Mouse (Mus musculus): Measurements from ENCODE around the gene Cygb. TPM values are rescaled to one million over a fixed set of nuclear protein-coding genes. Genes with fewer than 3 reads are reported as not detected.

The Cygb gene
- polyA plus RNA-seq, 1 experiment from 2014 or later: 19.6 TPM

DNA sequence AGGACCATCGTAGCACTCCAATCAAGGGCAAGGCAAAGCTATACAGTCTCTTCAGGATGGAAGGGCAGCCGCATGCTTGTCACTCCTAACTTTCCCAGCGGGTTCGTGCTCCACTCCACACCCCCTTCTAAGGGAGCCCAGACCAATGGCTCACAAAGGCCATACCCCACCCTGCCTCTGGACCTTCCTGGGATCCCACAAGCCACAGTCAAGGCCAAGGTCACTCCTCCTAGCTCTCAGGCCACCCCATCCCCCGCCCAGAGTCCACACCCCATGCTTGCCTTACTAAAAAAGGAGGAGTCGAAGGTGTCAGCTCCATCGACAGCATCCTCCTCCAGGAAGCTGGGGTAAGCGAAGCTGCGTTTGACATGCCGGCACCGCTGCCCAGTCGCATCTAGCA lies 50.0 kb downstream of the Cygb start:
- ATAC-seq (ENCODE audit: insufficient read depth, low FRiP score): no peak
- Histone ChIP-seq H3K27me3 (ENCODE audit: control insufficient read depth, insufficient read depth, low read length) (no peaks in the 10 kb centered on the region), H3K27ac (ENCODE audit: low read length) (no peak overlapping the region), H3K9me3 (replicated peaks; ENCODE audit: control insufficient read depth, low read length) (no peaks in the 10 kb centered on the region), H3K4me3 (replicated peaks; ENCODE audit: low read length) (no peak overlapping the region), H3K9ac (ENCODE audit: low read length) (no peak overlapping the region), H3K4me2 (ENCODE audit: low read depth, low read length) (no peak overlapping the region), H3K36me3 (ENCODE audit: control insufficient read depth, insufficient read depth, low read length) (peaks cover 3% of the 10 kb centered on the region; the same call in 1 of the 2 replicates), H3K4me1 (ENCODE audit: control insufficient read depth, insufficient read depth, low read length) (no peaks in the 10 kb centered on the region)
- WGBS: 89% methylated on average over 12 of the region's 12 CpGs

DNA sequence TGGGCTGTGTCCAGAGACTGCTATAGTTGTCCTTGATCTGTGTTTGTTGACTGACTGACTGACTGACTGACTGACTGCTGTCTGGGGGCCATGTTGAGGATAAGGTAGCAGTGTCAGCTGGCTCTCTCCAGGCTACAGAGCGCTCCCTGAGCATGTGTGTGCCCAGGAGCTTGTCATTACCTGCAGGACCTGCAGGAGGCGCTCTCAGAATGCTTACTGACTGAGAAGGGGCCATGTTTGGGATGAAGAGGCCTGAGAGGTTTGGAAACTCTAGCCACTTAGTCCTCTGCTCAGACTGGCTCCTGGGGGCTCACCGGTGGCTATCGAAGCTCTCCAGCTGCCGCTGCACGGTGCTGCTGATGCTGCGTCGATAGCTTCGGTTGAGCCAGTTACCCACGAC lies 50.8 kb downstream of the Cygb start:
- WGBS: 90% methylated on average over 10 of the region's 10 CpGs
- Histone ChIP-seq H3K4me2 (ENCODE audit: low read depth, low read length) (no peak overlapping the region), H3K9me3 (replicated peaks; ENCODE audit: control insufficient read depth, low read length) (no peaks in the 10 kb centered on the region), H3K4me3 (replicated peaks; ENCODE audit: low read length) (no peak overlapping the region), H3K36me3 (ENCODE audit: control insufficient read depth, insufficient read depth, low read length) (peaks cover 3% of the 10 kb centered on the region; the same call in 1 of the 2 replicates), H3K27me3 (ENCODE audit: control insufficient read depth, insufficient read depth, low read length) (no peaks in the 10 kb centered on the region), H3K9ac (ENCODE audit: low read length) (no peak overlapping the region), H3K4me1 (ENCODE audit: control insufficient read depth, insufficient read depth, low read length) (no peaks in the 10 kb centered on the region), H3K27ac (ENCODE audit: low read length) (no peak overlapping the region)
- ATAC-seq (ENCODE audit: insufficient read depth, low FRiP score): no peak

DNA sequence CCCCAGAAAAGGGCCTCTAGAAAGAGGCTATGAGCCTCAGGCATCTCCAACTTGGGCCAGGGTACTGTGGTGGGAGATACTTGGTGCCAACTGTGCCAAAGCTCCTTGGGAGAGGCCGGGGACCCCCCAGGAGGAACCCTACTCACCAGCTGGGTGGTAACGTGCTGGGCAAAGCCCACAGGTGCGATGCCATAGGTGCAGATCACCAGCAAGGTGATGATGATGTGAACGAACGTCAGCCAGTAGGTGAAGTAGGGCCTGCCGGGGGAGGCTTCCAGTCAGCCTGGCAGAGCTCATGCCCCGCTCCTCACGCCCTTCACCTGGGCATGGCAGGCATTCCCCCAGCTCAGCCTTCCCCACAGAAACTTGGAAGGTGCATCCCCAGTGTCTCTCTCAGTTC lies 52.1 kb downstream of the Cygb start:
- WGBS: 89% methylated on average over 8 of the region's 8 CpGs
- Histone ChIP-seq H3K36me3 (ENCODE audit: control insufficient read depth, insufficient read depth, low read length) (peaks cover 3% of the 10 kb centered on the region; the same call in 1 of the 2 replicates), H3K4me1 (ENCODE audit: control insufficient read depth, insufficient read depth, low read length) (no peaks in the 10 kb centered on the region), H3K4me3 (replicated peaks; ENCODE audit: low read length) (no peak overlapping the region), H3K9ac (ENCODE audit: low read length) (no peak overlapping the region), H3K27me3 (ENCODE audit: control insufficient read depth, insufficient read depth, low read length) (no peaks in the 10 kb centered on the region), H3K27ac (ENCODE audit: low read length) (no peak overlapping the region), H3K9me3 (replicated peaks; ENCODE audit: control insufficient read depth, low read length) (no peaks in the 10 kb centered on the region), H3K4me2 (ENCODE audit: low read depth, low read length) (no peak overlapping the region)
- ATAC-seq (ENCODE audit: insufficient read depth, low FRiP score): no peak

- H3K4me3 ChIP-seq (replicated peaks; ENCODE audit: low read length): no peak overlapping the region
- H3K36me3 ChIP-seq (ENCODE audit: control insufficient read depth, insufficient read depth, low read length): peaks cover 3% of the 10 kb centered on the region; the same call in 1 of the 2 replicates
- WGBS: 94% methylated on average over 8 of the region's 8 CpGs
- no peak overlapping the region for H3K9ac ChIP-seq (ENCODE audit: low read length)
- H3K9me3 ChIP-seq (replicated peaks; ENCODE audit: control insufficient read depth, low read length): no peaks in the 10 kb centered on the region
- H3K27me3 ChIP-seq (ENCODE audit: control insufficient read depth, insufficient read depth, low read length): no peaks in the 10 kb centered on the region
- ATAC-seq (ENCODE audit: insufficient read depth, low FRiP score): no peak
- H3K4me2 ChIP-seq (ENCODE audit: low read depth, low read length): no peak overlapping the region
- no peaks in the 10 kb centered on the region for H3K4me1 ChIP-seq (ENCODE audit: control insufficient read depth, insufficient read depth, low read length)
- H3K27ac ChIP-seq (ENCODE audit: low read length): no peak overlapping the region
Observed at GRCm38 (mm10) chr11:116601166-116601565, 52.9 kb downstream of the Cygb start.

- Histone ChIP-seq H3K4me3 (replicated peaks; ENCODE audit: low read length) (no peak overlapping the region), H3K4me1 (ENCODE audit: control insufficient read depth, insufficient read depth, low read length) (no peaks in the 10 kb centered on the region), H3K27ac (ENCODE audit: low read length) (no peak overlapping the region), H3K9ac (ENCODE audit: low read length) (no peak overlapping the region), H3K9me3 (replicated peaks; ENCODE audit: control insufficient read depth, low read length) (no peaks in the 10 kb centered on the region), H3K36me3 (ENCODE audit: control insufficient read depth, insufficient read depth, low read length) (peaks cover 3% of the 10 kb centered on the region; the same call in 1 of the 2 replicates), H3K27me3 (ENCODE audit: control insufficient read depth, insufficient read depth, low read length) (no peaks in the 10 kb centered on the region), H3K4me2 (ENCODE audit: low read depth, low read length) (no peak overlapping the region)
- 93% methylated on average over 15 of the region's 15 CpGs for WGBS
- ATAC-seq (ENCODE audit: insufficient read depth, low FRiP score): no peak
Observed at GRCm38 (mm10) chr11:116599230-116599629, 54.9 kb downstream of the Cygb start.

DNA sequence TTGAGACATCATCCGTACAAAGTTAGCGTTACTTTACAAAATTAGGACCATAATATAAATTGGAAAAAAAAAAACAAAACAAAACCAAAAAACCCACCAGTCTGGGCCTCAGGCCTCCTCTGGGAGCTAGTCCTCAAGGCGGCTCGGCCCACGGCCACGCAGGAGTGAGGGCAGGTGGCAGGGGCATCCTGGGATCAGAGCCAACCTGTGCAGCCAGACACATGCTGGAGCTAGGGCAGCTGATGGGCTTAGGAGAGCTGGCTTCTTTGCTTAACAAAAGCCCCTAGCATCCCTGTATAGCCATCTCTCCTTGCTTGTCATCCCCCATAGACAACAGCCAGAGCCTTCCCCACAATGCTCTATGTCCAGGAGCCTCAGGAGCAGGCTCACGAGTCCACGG lies 55.9 kb downstream of the Cygb start:
- H3K27ac ChIP-seq (ENCODE audit: low read length): no peak overlapping the region
- WGBS: 82% methylated on average over 8 of the region's 8 CpGs
- no peaks in the 10 kb centered on the region for H3K4me1 ChIP-seq (ENCODE audit: control insufficient read depth, insufficient read depth, low read length)
- ATAC-seq (ENCODE audit: insufficient read depth, low FRiP score): no peak
- H3K27me3 ChIP-seq (ENCODE audit: control insufficient read depth, insufficient read depth, low read length): no peaks in the 10 kb centered on the region
- H3K4me3 ChIP-seq (replicated peaks; ENCODE audit: low read length): no peak overlapping the region
- H3K36me3 ChIP-seq (ENCODE audit: control insufficient read depth, insufficient read depth, low read length): no peaks in the 10 kb centered on the region
- no peak overlapping the region for H3K9ac ChIP-seq (ENCODE audit: low read length)
- no peaks in the 10 kb centered on the region for H3K9me3 ChIP-seq (replicated peaks; ENCODE audit: control insufficient read depth, low read length)
- no peak overlapping the region for H3K4me2 ChIP-seq (ENCODE audit: low read depth, low read length)

GRCm38 (mm10) chr11:116596766-116597165 lies 57.3 kb downstream of the Cygb start:
- Histone ChIP-seq H3K9me3 (replicated peaks; ENCODE audit: control insufficient read depth, low read length) (no peaks in the 10 kb centered on the region), H3K9ac (ENCODE audit: low read length) (no peak overlapping the region), H3K4me1 (ENCODE audit: control insufficient read depth, insufficient read depth, low read length) (no peaks in the 10 kb centered on the region), H3K36me3 (ENCODE audit: control insufficient read depth, insufficient read depth, low read length) (no peaks in the 10 kb centered on the region), H3K4me2 (ENCODE audit: low read depth, low read length) (no peak overlapping the region), H3K4me3 (replicated peaks; ENCODE audit: low read length) (no peak overlapping the region), H3K27ac (ENCODE audit: low read length) (no peak overlapping the region), H3K27me3 (ENCODE audit: control insufficient read depth, insufficient read depth, low read length) (no peaks in the 10 kb centered on the region)
- no peak for ATAC-seq (ENCODE audit: insufficient read depth, low FRiP score)
- 87% methylated on average over 19 of the region's 19 CpGs for WGBS

Other genes with a start within 250 kb of the Cygb start
- gene Rnf157, start 241.3 kb downstream of the Cygb start, polyA plus RNA-seq (2015; fragmentation: Nextera tagmentation; extraction: Ambion mirVana): 5.2 TPM in 2 replicates
- gene Ubald2, start 220.2 kb downstream of the Cygb start, polyA plus RNA-seq (2015; fragmentation: Nextera tagmentation; extraction: Ambion mirVana): 30.2 and 34.8 TPM in 2 replicates
- gene Qrich2, start 188.1 kb downstream of the Cygb start, polyA plus RNA-seq (2015; fragmentation: Nextera tagmentation; extraction: Ambion mirVana): 0.20 and 0.53 TPM in 2 replicates
- gene Prpsap1, start 160.1 kb downstream of the Cygb start, polyA plus RNA-seq (2015; fragmentation: Nextera tagmentation; extraction: Ambion mirVana): 190 and 195 TPM in 2 replicates
- gene Sphk1, start 123.4 kb downstream of the Cygb start, polyA plus RNA-seq (2015; fragmentation: Nextera tagmentation; extraction: Ambion mirVana): 12.4 and 15.3 TPM in 2 replicates
- 4.8 and 5.1 TPM in 2 replicates for gene Ube2o, start 72.9 kb downstream of the Cygb start, polyA plus RNA-seq (2015; fragmentation: Nextera tagmentation; extraction: Ambion mirVana)
- gene Aanat, start 67.9 kb downstream of the Cygb start, polyA plus RNA-seq (2015; fragmentation: Nextera tagmentation; extraction: Ambion mirVana): not detected in 2 replicates
- 8.2 and 9.3 TPM in 2 replicates for gene Rhbdf2, start 27.3 kb downstream of the Cygb start, polyA plus RNA-seq (2015; fragmentation: Nextera tagmentation; extraction: Ambion mirVana)
- gene Prcd, start 779 bp downstream of the Cygb start, polyA plus RNA-seq (2015; fragmentation: Nextera tagmentation; extraction: Ambion mirVana): 1.1 and 1.6 TPM in 2 replicates
- not detected in 2 replicates for gene St6galnac1, start 121.2 kb upstream of the Cygb start, polyA plus RNA-seq (2015; fragmentation: Nextera tagmentation; extraction: Ambion mirVana)
- 12.1 and 15.7 TPM in 2 replicates for gene Mxra7, start 173.7 kb upstream of the Cygb start, polyA plus RNA-seq (2015; fragmentation: Nextera tagmentation; extraction: Ambion mirVana)
- gene Mettl23, start 189.0 kb upstream of the Cygb start, polyA plus RNA-seq (2015; fragmentation: Nextera tagmentation; extraction: Ambion mirVana): 51.9 and 58.9 TPM in 2 replicates
- 68.8 and 69.1 TPM in 2 replicates for gene Jmjd6, start 189.1 kb upstream of the Cygb start, polyA plus RNA-seq (2015; fragmentation: Nextera tagmentation; extraction: Ambion mirVana)
- gene Mfsd11, start 198.1 kb upstream of the Cygb start, polyA plus RNA-seq (2015; fragmentation: Nextera tagmentation; extraction: Ambion mirVana): 33.3 and 43.7 TPM in 2 replicates
- gene Srsf2, start 198.8 kb upstream of the Cygb start, polyA plus RNA-seq (2015; fragmentation: Nextera tagmentation; extraction: Ambion mirVana): 528 and 578 TPM in 2 replicates

Data from stomach, embryonic 16.5 days (tissue).